In the genomic region with DNA sequence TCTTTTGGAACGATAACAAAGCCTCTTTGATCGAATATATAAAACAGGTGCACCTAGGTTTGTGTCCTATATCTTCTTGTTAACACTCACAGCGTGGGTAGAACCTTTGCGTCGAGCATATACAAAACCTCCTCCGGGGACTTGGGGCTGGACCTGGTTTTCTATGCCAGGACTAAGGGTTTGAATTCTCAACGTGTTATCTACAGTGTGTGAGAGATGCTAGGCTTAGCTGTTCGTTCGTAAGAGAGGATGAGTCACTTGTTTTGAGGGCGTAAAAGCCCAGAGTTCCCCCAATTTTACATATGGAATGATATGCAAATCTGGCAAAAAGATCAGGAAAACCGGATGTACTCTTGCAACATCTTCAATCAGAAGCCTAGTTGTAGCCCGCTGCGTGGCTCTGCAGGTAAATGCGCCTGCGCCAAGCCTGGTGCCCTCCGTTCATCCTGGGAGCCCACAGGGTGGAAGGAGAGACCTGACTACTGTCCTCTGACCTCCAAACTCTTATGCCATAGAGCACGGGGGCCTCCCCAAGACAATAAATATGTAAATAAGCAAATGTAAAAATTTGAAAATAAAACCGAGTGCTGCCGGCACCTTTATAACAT, we compare ENCODE assay signal across 8 mouse cellular contexts. TPM values are rescaled to one million over a fixed set of nuclear protein-coding genes. Genes with fewer than 3 reads are reported as not detected.
DNase-seq lines count a peak whose midpoint lies in the region; ATAC-seq and TF ChIP-seq lines count a peak whose summit lies in the region.

No protein-coding gene starts in this region.

- ATAC-seq in lung, embryonic 16.5 days (ENCODE audit: low read depth), result no peak
- no peak; the same call in 1 of the 2 replicates for ATAC-seq in heart, embryonic 16.5 days (replicated peaks; ENCODE audit: extremely low read depth, insufficient read depth, low FRiP score)
- peak; percentile 66 for ATAC-seq in neural tube, embryonic 12.5 days (ENCODE audit: low FRiP score, low read depth)

- H3K4me1 ChIP-seq in lung, embryonic 16.5 days (replicated peaks; ENCODE audit: control insufficient read depth, insufficient read depth, low read length), result peaks cover 20% of the 10 kb centered on the region
- no peaks in the 10 kb centered on the region; the same call in 1 of the 2 replicates for H3K4me1 ChIP-seq in lung, adult 2 months (ENCODE audit: control insufficient read depth, insufficient read depth, low read length)
- peaks cover 7% of the 10 kb centered on the region for H3K4me1 ChIP-seq in heart, embryonic 16.5 days (ENCODE audit: control insufficient read depth, insufficient read depth, low read length)
- no peaks in the 10 kb centered on the region for H3K4me1 ChIP-seq in neural tube, embryonic 12.5 days

- no peaks in the 10 kb centered on the region for H3K27me3 ChIP-seq in lung, embryonic 16.5 days (ENCODE audit: control insufficient read depth, insufficient read depth, low read depth, low read length)
- no peaks in the 10 kb centered on the region for H3K27me3 ChIP-seq in heart, embryonic 16.5 days (ENCODE audit: control insufficient read depth, insufficient read depth, low read length)
- no peaks in the 10 kb centered on the region for H3K27me3 ChIP-seq in neural tube, embryonic 12.5 days (replicated peaks)

- H3K4me3 ChIP-seq in lung, embryonic 16.5 days (ENCODE audit: low read length), result peak overlapping the region; percentile 18
- no peak overlapping the region for H3K4me3 ChIP-seq in lung, adult 2 months (replicated peaks; ENCODE audit: extremely low read depth, low read depth, low read length)
- peak overlapping the region; percentile 39 for H3K4me3 ChIP-seq in heart, embryonic 16.5 days (ENCODE audit: low read length)
- peak overlapping the region; percentile 31 for H3K4me3 ChIP-seq in neural tube, embryonic 12.5 days

- H3K27ac ChIP-seq in lung, embryonic 16.5 days (ENCODE audit: low read length), result no peak overlapping the region
- no peak overlapping the region for H3K27ac ChIP-seq in heart, embryonic 16.5 days (ENCODE audit: low read length)
- no peak overlapping the region for H3K27ac ChIP-seq in neural tube, embryonic 12.5 days

- TF ChIP-seq POLR2A in lung, adult 2 months (IDR thresholded peaks at IDR 0.05; ENCODE audit: borderline replicate concordance, extremely low read depth, low read depth, low read length), result no peak

- no peaks in the 10 kb centered on the region for H3K36me3 ChIP-seq in lung, embryonic 16.5 days (ENCODE audit: control insufficient read depth, insufficient read depth, low read length)
- no peaks in the 10 kb centered on the region for H3K36me3 ChIP-seq in heart, embryonic 16.5 days (ENCODE audit: control insufficient read depth, insufficient read depth)
- no peaks in the 10 kb centered on the region for H3K36me3 ChIP-seq in neural tube, embryonic 12.5 days

- 47% methylated on average over 19 of the region's 19 CpGs for WGBS in lung, embryonic 16.5 days
- 47% methylated on average over 19 of the region's 19 CpGs for WGBS in lung, adult 2 months
- 32% methylated on average over 19 of the region's 19 CpGs for WGBS in heart, embryonic 16.5 days
- WGBS in neural tube, embryonic 12.5 days, result 38% methylated on average over 19 of the region's 19 CpGs

- peak overlapping the region; percentile 57 for H3K4me2 ChIP-seq in lung, embryonic 16.5 days (ENCODE audit: low read depth, low read length)
- peak overlapping the region; percentile 73 for H3K4me2 ChIP-seq in heart, embryonic 16.5 days (ENCODE audit: low read depth, low read length)
- peak overlapping the region; percentile 63 for H3K4me2 ChIP-seq in neural tube, embryonic 12.5 days (replicated peaks)

- no peak overlapping the region for H3K9ac ChIP-seq in lung, embryonic 16.5 days (ENCODE audit: low read length)
- no peak overlapping the region for H3K9ac ChIP-seq in heart, embryonic 16.5 days (ENCODE audit: low read length)
- H3K9ac ChIP-seq in neural tube, embryonic 12.5 days, result peak overlapping the region; percentile 35; the same call in 1 of the 2 replicates

- DNase-seq in lung, adult 2 months, result no peak
- peak; percentile 73 to 76 for DNase-seq in cerebellum, postnatal 36 days
- DNase-seq in left cerebral cortex, adult 18-20 months (ENCODE audit: low spot score in 2 of 2), result peak; percentile 62 to 63
- DNase-seq in gastrocnemius, adult 18-20 months (ENCODE audit: low spot score), result no peak
- no peak for DNase-seq in ovary, adult 18-20 months (ENCODE audit: low spot score)

- no peaks in the 10 kb centered on the region for H3K9me3 ChIP-seq in lung, embryonic 16.5 days (ENCODE audit: control insufficient read depth, low read length)
- H3K9me3 ChIP-seq in heart, embryonic 16.5 days (replicated peaks; ENCODE audit: control insufficient read depth, low read length), result no peaks in the 10 kb centered on the region
- no peaks in the 10 kb centered on the region for H3K9me3 ChIP-seq in neural tube, embryonic 12.5 days

- no peak for TF ChIP-seq CTCF in lung, adult 2 months (IDR thresholded peaks at IDR 0.05; ENCODE audit: insufficient read depth, low read length)

RNA-seq across cellular contexts. Expression of a gene that starts 34.4 kb away (rescaled TPM):
- 51.2 and 51.7 TPM in 2 replicates for polyA plus RNA-seq in lung, embryonic 16.5 days (2015; fragmentation: Nextera tagmentation; extraction: Ambion mirVana)
- polyA plus RNA-seq in lung, adult 2 months (2012; rRNA removed), result 39.0 and 39.7 TPM in 2 replicates
- polyA plus RNA-seq in heart, embryonic 16.5 days (2015; fragmentation: Nextera tagmentation; extraction: Ambion mirVana), result 42.7 and 55.3 TPM in 2 replicates
- 10 to 100 TPM; 53.5 to 56.2 TPM for total RNA-seq in left cerebral cortex, adult 18-20 months (2021)
- polyA plus RNA-seq in neural tube, embryonic 12.5 days (2016; fragmentation: Nextera tagmentation; extraction: Ambion mirVana), result 62.9 and 74.4 TPM in 2 replicates
- 10 to 100 TPM; 45.7 to 50.2 TPM for total RNA-seq in gastrocnemius, adult 18-20 months (2021)

RNA-seq across cellular contexts. Expression of a gene that starts 46.8 kb away (rescaled TPM):
- 83.7 and 86.9 TPM in 2 replicates for polyA plus RNA-seq in lung, embryonic 16.5 days (2015; fragmentation: Nextera tagmentation; extraction: Ambion mirVana)
- 104 and 117 TPM in 2 replicates for polyA plus RNA-seq in lung, adult 2 months (2012; rRNA removed)
- polyA plus RNA-seq in heart, embryonic 16.5 days (2015; fragmentation: Nextera tagmentation; extraction: Ambion mirVana), result 3.7 and 8.3 TPM in 2 replicates
- 1 to 10 TPM; 4.2 TPM for total RNA-seq in left cerebral cortex, adult 18-20 months (2021)
- polyA plus RNA-seq in neural tube, embryonic 12.5 days (2016; fragmentation: Nextera tagmentation; extraction: Ambion mirVana), result 10.0 and 10.3 TPM in 2 replicates
- total RNA-seq in gastrocnemius, adult 18-20 months (2021), result 1 to 10 TPM; 2.5 to 2.9 TPM

Comparison
In these comparisons a context has a peak if more than half of its experiments do, and no peak if none do; other contexts are left out.
1. DNase-seq: peak in cerebellum, postnatal 36 days (2 of 2) and left cerebral cortex, adult 18-20 months (2 of 2); none in lung, adult 2 months (single experiment), gastrocnemius, adult 18-20 months (single experiment) and ovary, adult 18-20 months (single experiment).
2. Peak in every context shown above with its lines, with median percentiles within 50 percentile points of each other: H3K4me2 ChIP-seq.